Mouse (Mus musculus): ENCODE data around the gene Zfp429. TPM values are rescaled to one million over a fixed set of nuclear protein-coding genes. Genes with fewer than 3 reads are reported as not detected.

The Zfp429 gene
- total and polyA plus RNA-seq, 3 experiments = 0.67 to 1.0 TPM; not detected in 1

Other genes with a start within 250 kb of the Zfp429 start
- 0.12 TPM in 1 of 2 replicates, not detected in the other for gene Rsl1, start 226.6 kb downstream of the Zfp429 start, total RNA-seq (2012; rRNA removed)
- not detected for gene Rsl1, start 226.6 kb downstream of the Zfp429 start, polyA plus RNA-seq (2012; ENCODE audit: insufficient read depth in 1 of 2, insufficient read length in 2 of 2, low read depth in 1 of 2, low replicate concordance in 2 of 2, missing spikeins in 1 of 2)
- gene Zfp455, start 205.3 kb downstream of the Zfp429 start, total RNA-seq (2012; rRNA removed) = 0.29 and 0.46 TPM in 2 replicates
- gene Zfp455, start 205.3 kb downstream of the Zfp429 start, polyA plus RNA-seq (2012; ENCODE audit: insufficient read depth in 1 of 2, insufficient read length in 2 of 2, low read depth in 1 of 2, low replicate concordance in 2 of 2, missing spikeins in 1 of 2) = under 1 TPM in 1 of 2 experiments, not detected in 1; 0.38 TPM
- 1.4 and 1.6 TPM in 2 replicates for gene Zfp458, start 121.4 kb downstream of the Zfp429 start, total RNA-seq (2012; rRNA removed)
- 1 to 10 TPM in 1 of 2 experiments, not detected in 1; 1.3 TPM for gene Zfp458, start 121.4 kb downstream of the Zfp429 start, polyA plus RNA-seq (2012; ENCODE audit: insufficient read depth in 1 of 2, insufficient read length in 2 of 2, low read depth in 1 of 2, low replicate concordance in 2 of 2, missing spikeins in 1 of 2)
- 1.1 and 1.7 TPM in 2 replicates for gene Zfp457, start 93.3 kb downstream of the Zfp429 start, total RNA-seq (2012; rRNA removed)
- 1 to 10 TPM in 1 of 2 experiments, not detected in 1; 1.4 TPM for gene Zfp457, start 93.3 kb downstream of the Zfp429 start, polyA plus RNA-seq (2012; ENCODE audit: insufficient read depth in 1 of 2, insufficient read length in 2 of 2, low read depth in 1 of 2, low replicate concordance in 2 of 2, missing spikeins in 1 of 2)
- gene Zfp595, start 67.2 kb downstream of the Zfp429 start, total RNA-seq (2012; rRNA removed) = 3.2 and 3.9 TPM in 2 replicates
- gene Zfp595, start 67.2 kb downstream of the Zfp429 start, polyA plus RNA-seq (2012; ENCODE audit: insufficient read depth in 1 of 2, insufficient read length in 2 of 2, low read depth in 1 of 2, low replicate concordance in 2 of 2, missing spikeins in 1 of 2) = 1 to 10 TPM in 1 of 2 experiments, not detected in 1; 2.6 TPM
- gene Gm28044, start 39.3 kb downstream of the Zfp429 start, total RNA-seq (2012; rRNA removed) = 2.5 and 3.6 TPM in 2 replicates
- 1 to 10 TPM in 1 of 2 experiments, not detected in 1; 1.1 TPM for gene Gm28044, start 39.3 kb downstream of the Zfp429 start, polyA plus RNA-seq (2012; ENCODE audit: insufficient read depth in 1 of 2, insufficient read length in 2 of 2, low read depth in 1 of 2, low replicate concordance in 2 of 2, missing spikeins in 1 of 2)
- 0.75 and 0.81 TPM in 2 replicates for gene Zfp953, start 39.2 kb downstream of the Zfp429 start, total RNA-seq (2012; rRNA removed)
- gene Zfp953, start 39.2 kb downstream of the Zfp429 start, polyA plus RNA-seq (2012; ENCODE audit: insufficient read depth in 1 of 2, insufficient read length in 2 of 2, low read depth in 1 of 2, low replicate concordance in 2 of 2, missing spikeins in 1 of 2) = under 1 TPM in 1 of 2 experiments, not detected in 1; 0.84 TPM
- 0.23 and 0.65 TPM in 2 replicates for gene Gm28041, start 24.1 kb downstream of the Zfp429 start, total RNA-seq (2012; rRNA removed)
- gene Gm28041, start 24.1 kb downstream of the Zfp429 start, polyA plus RNA-seq (2012; ENCODE audit: insufficient read depth in 1 of 2, insufficient read length in 2 of 2, low read depth in 1 of 2, low replicate concordance in 2 of 2, missing spikeins in 1 of 2) = under 1 TPM in 1 of 2 experiments, not detected in 1; 0.18 TPM
- gene Zfp456, start 24.0 kb downstream of the Zfp429 start, total RNA-seq (2012; rRNA removed) = 0.26 and 0.35 TPM in 2 replicates
- gene Zfp456, start 24.0 kb downstream of the Zfp429 start, polyA plus RNA-seq (2012; ENCODE audit: insufficient read depth in 1 of 2, insufficient read length in 2 of 2, low read depth in 1 of 2, low replicate concordance in 2 of 2, missing spikeins in 1 of 2) = under 1 TPM in 1 of 2 experiments, not detected in 1; 0.43 TPM
- not detected in 2 replicates for gene Zfp459, start 21.6 kb upstream of the Zfp429 start, total RNA-seq (2012; rRNA removed)
- gene Zfp459, start 21.6 kb upstream of the Zfp429 start, polyA plus RNA-seq (2012; ENCODE audit: insufficient read depth in 1 of 2, insufficient read length in 2 of 2, low read depth in 1 of 2, low replicate concordance in 2 of 2, missing spikeins in 1 of 2) = not detected
- gene Zfp874a, start 51.8 kb upstream of the Zfp429 start, total RNA-seq (2012; rRNA removed) = 4.8 and 6.1 TPM in 2 replicates
- gene Zfp874a, start 51.8 kb upstream of the Zfp429 start, polyA plus RNA-seq (2012; ENCODE audit: insufficient read depth in 1 of 2, insufficient read length in 2 of 2, low read depth in 1 of 2, low replicate concordance in 2 of 2, missing spikeins in 1 of 2) = 1 to 10 TPM in 1 of 2 experiments, not detected in 1; 4.1 TPM
- 4.4 and 4.9 TPM in 2 replicates for gene Zfp874b, start 84.4 kb upstream of the Zfp429 start, total RNA-seq (2012; rRNA removed)
- gene Zfp874b, start 84.4 kb upstream of the Zfp429 start, polyA plus RNA-seq (2012; ENCODE audit: insufficient read depth in 1 of 2, insufficient read length in 2 of 2, low read depth in 1 of 2, low replicate concordance in 2 of 2, missing spikeins in 1 of 2) = 1 to 10 TPM in 1 of 2 experiments, not detected in 1; 3.5 TPM
- 3.5 and 4.8 TPM in 2 replicates for gene Zfp58, start 100.7 kb upstream of the Zfp429 start, total RNA-seq (2012; rRNA removed)
- gene Zfp58, start 100.7 kb upstream of the Zfp429 start, polyA plus RNA-seq (2012; ENCODE audit: insufficient read depth in 1 of 2, insufficient read length in 2 of 2, low read depth in 1 of 2, low replicate concordance in 2 of 2, missing spikeins in 1 of 2) = 1 to 10 TPM in 1 of 2 experiments, not detected in 1; 3.2 TPM
- gene Gm26965, start 126.3 kb upstream of the Zfp429 start, total RNA-seq (2012; rRNA removed) = not detected in 2 replicates
- gene Gm26965, start 126.3 kb upstream of the Zfp429 start, polyA plus RNA-seq (2012; ENCODE audit: insufficient read depth in 1 of 2, insufficient read length in 2 of 2, low read depth in 1 of 2, low replicate concordance in 2 of 2, missing spikeins in 1 of 2) = not detected
- 17.8 and 28.4 TPM in 2 replicates for gene Zfp87, start 126.4 kb upstream of the Zfp429 start, total RNA-seq (2012; rRNA removed)
- gene Zfp87, start 126.4 kb upstream of the Zfp429 start, polyA plus RNA-seq (2012; ENCODE audit: insufficient read depth in 1 of 2, insufficient read length in 2 of 2, low read depth in 1 of 2, low replicate concordance in 2 of 2, missing spikeins in 1 of 2) = 10 to 100 TPM in 1 of 2 experiments, not detected in 1; 11.7 TPM
- gene Zfp748, start 154.0 kb upstream of the Zfp429 start, total RNA-seq (2012; rRNA removed) = 4.3 and 4.9 TPM in 2 replicates
- gene Zfp748, start 154.0 kb upstream of the Zfp429 start, polyA plus RNA-seq (2012; ENCODE audit: insufficient read depth in 1 of 2, insufficient read length in 2 of 2, low read depth in 1 of 2, low replicate concordance in 2 of 2, missing spikeins in 1 of 2) = 1 to 10 TPM in 1 of 2 experiments, not detected in 1; 4.0 TPM
- 6.0 and 7.0 TPM in 2 replicates for gene Zfp729b, start 209.9 kb upstream of the Zfp429 start, total RNA-seq (2012; rRNA removed)
- gene Zfp729b, start 209.9 kb upstream of the Zfp429 start, polyA plus RNA-seq (2012; ENCODE audit: insufficient read depth in 1 of 2, insufficient read length in 2 of 2, low read depth in 1 of 2, low replicate concordance in 2 of 2, missing spikeins in 1 of 2) = 1 to 10 TPM in 1 of 2 experiments, not detected in 1; 5.0 TPM
- 1.6 and 1.7 TPM in 2 replicates for gene Gm49345, start 237.9 kb upstream of the Zfp429 start, total RNA-seq (2012; rRNA removed)
- gene Gm49345, start 237.9 kb upstream of the Zfp429 start, polyA plus RNA-seq (2012; ENCODE audit: insufficient read depth in 1 of 2, insufficient read length in 2 of 2, low read depth in 1 of 2, low replicate concordance in 2 of 2, missing spikeins in 1 of 2) = under 1 TPM in 1 of 2 experiments, not detected in 1; 0.54 TPM
- gene Zfp729a, start 238.0 kb upstream of the Zfp429 start, total RNA-seq (2012; rRNA removed) = 1.9 and 2.7 TPM in 2 replicates
- 1 to 10 TPM in 1 of 2 experiments, not detected in 1; 2.6 TPM for gene Zfp729a, start 238.0 kb upstream of the Zfp429 start, polyA plus RNA-seq (2012; ENCODE audit: insufficient read depth in 1 of 2, insufficient read length in 2 of 2, low read depth in 1 of 2, low replicate concordance in 2 of 2, missing spikeins in 1 of 2)

Data from MEL (cell line).